Mouse (Mus musculus) cortical plate, adult 2 months (tissue): ENCODE data around the gene Slc29a2.

Experiments
- CTCF ChIP-seq: fragments of 200-500 bp; IDR thresholded peaks from 2 replicates; pipeline ENCODE4 v1.5.1; 2011; ENCODE audit warnings: mild to moderate bottlenecking, control low read depth, low read length; ENCODE audit not compliant: insufficient read depth; ENCODE audit errors: extremely low read depth
- POLR2A ChIP-seq: fragments of 200-500 bp; IDR thresholded peaks from 2 replicates; pipeline ENCODE4 v1.6.1; 2011; ENCODE audit warnings: mild to moderate bottlenecking, low read length, control low read depth; ENCODE audit not compliant: insufficient read depth; ENCODE audit errors: extremely low read depth

DNA sequence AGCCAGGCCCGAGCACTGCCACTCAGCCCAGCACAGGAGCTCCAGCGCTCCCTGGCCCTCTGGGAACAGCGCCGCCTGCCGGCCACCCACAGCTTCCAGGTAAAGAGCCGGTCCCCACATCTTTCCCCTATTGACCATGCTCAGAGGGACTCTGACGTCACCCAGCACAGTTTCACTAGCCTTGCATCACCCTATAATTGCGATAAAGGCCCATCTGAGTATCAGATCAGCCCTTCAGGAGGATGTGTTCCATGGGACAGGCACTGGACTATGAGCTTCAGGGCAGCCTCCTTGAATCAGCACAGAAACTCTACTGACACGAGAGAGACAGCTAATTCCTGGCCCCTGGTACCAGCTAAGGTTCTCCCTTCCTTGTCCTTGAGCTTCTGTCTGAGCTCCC lies 30.2 kb downstream of the Slc29a2 start:
- TF ChIP-seq POLR2A (no peak), CTCF (peak; percentile 47)
